Mouse (Mus musculus) small intestine, adult 2 months (tissue): ENCODE measurements around the gene Pou2f3. TPM values are rescaled to one million over a fixed set of nuclear protein-coding genes. Genes with fewer than 3 reads are reported as not detected.

ENCODE experiments used
- H3K27ac ChIP-seq: fragments of 200-500 bp; 2 replicates; pipeline ENCODE4 v1.5.1; 2012; ENCODE audit warnings: low read depth, low read length, control low read depth, inconsistent platforms; ENCODE audit not compliant: insufficient read depth
- H3K27me3 ChIP-seq: fragments of 200-500 bp; 2 replicates; pipeline ENCODE4 v1.6.1; 2012; ENCODE audit warnings: mild to moderate bottlenecking, moderate library complexity, low read length, inconsistent platforms; ENCODE audit not compliant: control insufficient read depth, insufficient read depth
- H3K36me3 ChIP-seq: fragments of 200-500 bp; 2 replicates; pipeline ENCODE4 v1.6.1; 2012; ENCODE audit warnings: mild to moderate bottlenecking, low read length, control low read depth, inconsistent platforms; ENCODE audit not compliant: control insufficient read depth, insufficient read depth
- H3K4me1 ChIP-seq: fragments of 200-500 bp; 2 replicates; pipeline ENCODE4 v1.6.1; 2012; ENCODE audit warnings: low read length, inconsistent platforms, mixed read lengths; ENCODE audit not compliant: control insufficient read depth, insufficient read depth, insufficient read length
- H3K4me3 ChIP-seq: fragments of 200-500 bp; 2 replicates; pipeline ENCODE4 v1.5.1; 2012; ENCODE audit warnings: low read depth, mild to moderate bottlenecking, control low read depth, inconsistent platforms, low read length, moderate library complexity
- CTCF ChIP-seq: fragments of 200-500 bp; IDR thresholded peaks from 2 replicates; pipeline ENCODE4 v1.5.1; 2012; ENCODE audit warnings: low read depth, mild to moderate bottlenecking, control low read depth, inconsistent platforms, low read length, moderate library complexity, mixed read lengths; ENCODE audit not compliant: insufficient replicate concordance, insufficient read length; ENCODE audit errors: extremely low read depth
- POLR2A ChIP-seq: fragments of 200-500 bp; IDR thresholded peaks from 2 replicates; pipeline ENCODE4 v1.6.1; 2012; ENCODE audit warnings: low read depth, mild to moderate bottlenecking, control low read depth, inconsistent platforms, low read length, moderate library complexity
- WGBS: fragments of 180-500 bp; shearing (Covaris S2); methylation state at CpG from one replicate; pipeline ENCODE4 v1.1.7; 2018; 5-methylcytosine and 5-hydroxymethylcytosine counted together
- polyA plus RNA-seq: library from polyadenylated mRNA; depleted of rRNA; stranded (reverse); fragments of >200 nt; gene quantifications from 2 replicates; pipeline ENCODE4 v1.2.3, GENCODE M21; 2012

Gene Pou2f3
- polyA plus RNA-seq, 1 experiment, result 1.2 TPM

GRCm38 (mm10) chr9:43145196-43145595 lies 65.0 kb downstream of the Pou2f3 start:
- TF ChIP-seq POLR2A (no peak), CTCF (no peak)
- Histone ChIP-seq H3K4me1 (peaks cover 2% of the 10 kb centered on the region; the same call in 1 of the 2 replicates), H3K4me3 (no peak overlapping the region), H3K27me3 (no peaks in the 10 kb centered on the region), H3K36me3 (no peaks in the 10 kb centered on the region), H3K27ac (no peak overlapping the region)
- 87% methylated on average over 4 of the region's 4 CpGs for WGBS

GRCm38 (mm10) chr9:43144206-43144810 lies 65.9 kb downstream of the Pou2f3 start:
- 46% methylated on average over 12 of the region's 12 CpGs for WGBS
- H3K27me3 ChIP-seq, result no peaks in the 10 kb centered on the region
- H3K27ac ChIP-seq, result no peak overlapping the region
- no peaks in the 10 kb centered on the region for H3K4me1 ChIP-seq
- TF ChIP-seq CTCF (no peak; the same call in 1 of the 2 replicates), POLR2A (no peak)
- H3K36me3 ChIP-seq, result no peaks in the 10 kb centered on the region
- no peak overlapping the region for H3K4me3 ChIP-seq

- TF ChIP-seq CTCF (peak; percentile 77; the same call in 1 of the 2 replicates), POLR2A (no peak)
- Histone ChIP-seq H3K27me3 (no peaks in the 10 kb centered on the region), H3K27ac (no peak overlapping the region), H3K36me3 (no peaks in the 10 kb centered on the region), H3K4me3 (no peak overlapping the region), H3K4me1 (no peaks in the 10 kb centered on the region)
- WGBS, result 3% methylated on average over 4 of the region's 4 CpGs
Measured at GRCm38 (mm10) chr9:43141839-43142238, 68.3 kb downstream of the Pou2f3 start.

GRCm38 (mm10) chr9:43133525-43133924 lies 76.6 kb downstream of the Pou2f3 start:
- no peak overlapping the region for H3K4me3 ChIP-seq
- no peak overlapping the region for H3K27ac ChIP-seq
- TF ChIP-seq CTCF (no peak), POLR2A (no peak)
- H3K27me3 ChIP-seq, result no peaks in the 10 kb centered on the region
- no peaks in the 10 kb centered on the region for H3K4me1 ChIP-seq
- H3K36me3 ChIP-seq, result no peaks in the 10 kb centered on the region
- WGBS, result 76% methylated on average over 3 of the region's 3 CpGs

- H3K27ac ChIP-seq, result no peak overlapping the region
- WGBS, result 36% methylated on average over 4 of the region's 4 CpGs
Measured at GRCm38 (mm10) chr9:43132380-43132779, 77.8 kb downstream of the Pou2f3 start.

GRCm38 (mm10) chr9:43131940-43132339 lies 78.2 kb downstream of the Pou2f3 start:
- TF ChIP-seq CTCF (no peak), POLR2A (no peak)
- Histone ChIP-seq H3K27me3 (no peaks in the 10 kb centered on the region), H3K27ac (no peak overlapping the region), H3K4me3 (no peak overlapping the region), H3K4me1 (no peaks in the 10 kb centered on the region), H3K36me3 (no peaks in the 10 kb centered on the region)
- 63% methylated on average over 5 of the region's 5 CpGs for WGBS

More at GRCm38 (mm10) chr9:43132380-43132779, 77.8 kb downstream of the Pou2f3 start:
- Histone ChIP-seq H3K27me3 (no peaks in the 10 kb centered on the region), H3K4me3 (no peak overlapping the region), H3K36me3 (no peaks in the 10 kb centered on the region), H3K4me1 (no peaks in the 10 kb centered on the region)
- TF ChIP-seq CTCF, result no peak
- TF ChIP-seq POLR2A, result no peak

- 96% methylated on average over 2 of the region's 2 CpGs for WGBS
- H3K4me3 ChIP-seq, result no peak overlapping the region
- no peaks in the 10 kb centered on the region for H3K36me3 ChIP-seq
- H3K27ac ChIP-seq, result no peak overlapping the region
- H3K4me1 ChIP-seq, result no peaks in the 10 kb centered on the region
- TF ChIP-seq POLR2A (no peak), CTCF (peak; percentile 25; the same call in 1 of the 2 replicates)
- no peaks in the 10 kb centered on the region for H3K27me3 ChIP-seq
Measured at GRCm38 (mm10) chr9:43130684-43131083, 79.5 kb downstream of the Pou2f3 start.
